Mouse (Mus musculus) CH12.LX (cell line): ENCODE measurements at regions not wholly inside any gene's neighbourhood (a gene's known extent, or its start where the extent isn't known, plus 50 kb on each side); places are given as distances from the start of the nearest gene placed in this dataset.

ENCODE experiments used
- DNase-seq: peaks from one replicate; pipeline ENCODE4 v3.0.0-alpha.2; 2013; ENCODE audit errors: extremely low read depth
- H3K27ac ChIP-seq: 2 replicates; pipeline ENCODE4 v1.5.1; 2012; ENCODE audit warnings: low read depth, mild to moderate bottlenecking, control low read depth, moderate library complexity; ENCODE audit not compliant: insufficient read depth
- H3K27me3 ChIP-seq: replicated peaks from 2 replicates; pipeline ENCODE3; 2012; ENCODE audit warnings: inconsistent platforms
- H3K36me3 ChIP-seq, 2 experiments: replicated peaks in 1 of 2; 2 replicates each; pipeline versions ENCODE3 to v1.6.1; 2012; ENCODE audit warnings: inconsistent platforms in 1 of 2, low read length in 1 of 2, mild to moderate bottlenecking in 1 of 2, mixed read lengths in 1 of 2, moderate library complexity in 1 of 2; ENCODE audit not compliant: control insufficient read depth in 1 of 2, insufficient read depth in 1 of 2
- H3K4me1 ChIP-seq, 2 experiments: 2 replicates each; pipeline ENCODE4 v1.6.1; 2012; ENCODE audit warnings: inconsistent platforms in 1 of 2, moderate library complexity in 1 of 2; ENCODE audit not compliant: insufficient read depth in 2 of 2, control insufficient read depth in 1 of 2
- H3K4me2 ChIP-seq: 2 replicates; pipeline ENCODE4 v1.6.1; 2012; ENCODE audit warnings: low read depth, mild to moderate bottlenecking, control low read depth; ENCODE audit not compliant: poor library complexity, insufficient read depth, severe bottlenecking
- H3K4me3 ChIP-seq, 3 experiments: fragments of 150-350 bp in 1 of 3; sonication (generic) in 1 of 3; replicated peaks in 1 of 3; 2 replicates each; pipeline versions ENCODE3 to v1.5.1; 2011 to 2012; ENCODE audit warnings: low read depth in 2 of 3, low read length in 2 of 3, mild to moderate bottlenecking in 2 of 3, moderate library complexity in 2 of 3, control low read depth in 1 of 3, improper control_type of control experiment in 1 of 3, inconsistent platforms in 1 of 3, mixed read lengths in 1 of 3; ENCODE audit not compliant: poor library complexity in 1 of 3
- H3K79me2 ChIP-seq: replicated peaks from 2 replicates; pipeline ENCODE4 v1.6.1; 2012; ENCODE audit warnings: mild to moderate bottlenecking, moderate library complexity; ENCODE audit not compliant: control insufficient read depth, poor library complexity, insufficient read depth, severe bottlenecking; ENCODE audit errors: extremely low read depth
- H3K9ac ChIP-seq: 2 replicates; pipeline ENCODE4 v1.6.1; 2012; ENCODE audit warnings: low read depth, mild to moderate bottlenecking, control low read depth, moderate library complexity; ENCODE audit not compliant: insufficient read depth
- H3K9me3 ChIP-seq: replicated peaks from 2 replicates; pipeline ENCODE3; 2012; ENCODE audit warnings: low read length, inconsistent platforms, mixed read lengths
- CTCF ChIP-seq, 2 experiments: IDR thresholded peaks in 1 of 2; conservative IDR thresholded peaks in 1 of 2; 2 replicates each; pipeline ENCODE4 v1.5.1; 2011 to 2012; ENCODE audit warnings: low read depth in 2 of 2, low read length in 2 of 2, improper control_type of control experiment in 1 of 2, inconsistent platforms in 1 of 2, mild to moderate bottlenecking in 1 of 2, moderate library complexity in 1 of 2
- EP300 ChIP-seq: IDR thresholded peaks from 2 replicates; pipeline ENCODE4 v1.6.1; 2011; ENCODE audit warnings: low read length, improper control_type of control experiment
- ETS1 ChIP-seq: conservative IDR thresholded peaks from 2 replicates; pipeline ENCODE4 v1.6.1; 2012; ENCODE audit warnings: low read depth, mild to moderate bottlenecking, inconsistent platforms, low read length, improper control_type of control experiment, moderate library complexity
- GABPA ChIP-seq: IDR thresholded peaks from 2 replicates; pipeline ENCODE4 v1.6.1; 2012; ENCODE audit warnings: low read depth, low read length, improper control_type of control experiment, inconsistent platforms; ENCODE audit not compliant: insufficient replicate concordance
- IRF4 ChIP-seq: IDR thresholded peaks from 2 replicates; pipeline ENCODE4 v1.6.1; 2014; ENCODE audit warnings: low read depth, mild to moderate bottlenecking, inconsistent platforms, low read length, improper control_type of control experiment
- JUN ChIP-seq: IDR thresholded peaks from 2 replicates; pipeline ENCODE4 v1.6.1; 2011; ENCODE audit warnings: low read depth, mild to moderate bottlenecking, low read length, improper control_type of control experiment, moderate library complexity; ENCODE audit not compliant: insufficient read depth
- KAT2A ChIP-seq: IDR thresholded peaks from 2 replicates; pipeline ENCODE4 v1.6.1; 2012; ENCODE audit warnings: low read length, improper control_type of control experiment, inconsistent platforms; ENCODE audit not compliant: insufficient replicate concordance
- MAFK ChIP-seq: IDR thresholded peaks from 2 replicates; pipeline ENCODE4 v1.6.1; 2011; ENCODE audit warnings: low read length, improper control_type of control experiment; ENCODE audit not compliant: insufficient replicate concordance
- MYC ChIP-seq: IDR thresholded peaks from 2 replicates; pipeline ENCODE4 v1.6.1; 2011; ENCODE audit warnings: low read depth, mild to moderate bottlenecking, improper control_type of control experiment, low read length
- NELFE ChIP-seq: IDR thresholded peaks from 2 replicates; pipeline ENCODE4 v1.6.1; 2011; ENCODE audit warnings: low read depth, low read length, improper control_type of control experiment
- NRF1 ChIP-seq: IDR thresholded peaks from 2 replicates; pipeline ENCODE4 v1.6.1; 2014; ENCODE audit warnings: low read depth, mild to moderate bottlenecking, inconsistent platforms, low read length, improper control_type of control experiment, moderate library complexity
- POLR2A ChIP-seq: IDR thresholded peaks from 2 replicates; pipeline ENCODE4 v1.6.1; 2011; ENCODE audit warnings: low read depth, mild to moderate bottlenecking, improper control_type of control experiment, low read length
- POLR2AphosphoS2 ChIP-seq: IDR thresholded peaks from 2 replicates; pipeline ENCODE4 v1.6.1; 2011; ENCODE audit warnings: low read depth, low read length, improper control_type of control experiment
- RAD21 ChIP-seq: IDR thresholded peaks from 2 replicates; pipeline ENCODE4 v1.6.1; 2011; ENCODE audit warnings: low read depth, mild to moderate bottlenecking, low read length, improper control_type of control experiment, moderate library complexity
- RCOR1 ChIP-seq: conservative IDR thresholded peaks from 2 replicates; pipeline ENCODE4 v1.6.1; 2012; ENCODE audit warnings: low read depth, mild to moderate bottlenecking, inconsistent platforms, low read length, improper control_type of control experiment
- SIN3A ChIP-seq: IDR thresholded peaks from 2 replicates; pipeline ENCODE4 v1.6.1; 2012; ENCODE audit warnings: low read length, improper control_type of control experiment, inconsistent platforms
- SMC3 ChIP-seq: IDR thresholded peaks from 2 replicates; pipeline ENCODE4 v1.6.1; 2011; ENCODE audit warnings: low read depth, low read length, improper control_type of control experiment
- UBTF ChIP-seq: IDR thresholded peaks from 2 replicates; pipeline ENCODE4 v1.6.1; 2012; ENCODE audit warnings: low read depth, mild to moderate bottlenecking, inconsistent platforms, low read length, improper control_type of control experiment, moderate library complexity
- USF2 ChIP-seq: conservative IDR thresholded peaks from 2 replicates; pipeline ENCODE4 v1.6.1; 2011; ENCODE audit warnings: low read depth, low read length, improper control_type of control experiment
- ZKSCAN1 ChIP-seq: IDR thresholded peaks from 2 replicates; pipeline ENCODE4 v1.6.1; 2012; ENCODE audit warnings: low read depth, inconsistent platforms, low read length, improper control_type of control experiment, borderline replicate concordance
- ZMIZ1 ChIP-seq: IDR thresholded peaks from 2 replicates; pipeline ENCODE4 v1.6.1; 2012; ENCODE audit warnings: low read depth, mild to moderate bottlenecking, inconsistent platforms, low read length, improper control_type of control experiment
- ZNF384 ChIP-seq: IDR thresholded peaks from 2 replicates; pipeline ENCODE4 v1.6.1; 2012; ENCODE audit warnings: low read depth, low read length, improper control_type of control experiment, inconsistent platforms
- dilution Hi-C: fragments of 300-500 bp; cut with MboI; formaldehyde crosslinking; loops from 2 replicates; pipeline ENCODE4 v1.14.3; 2020; ENCODE audit warnings: low sequenced_read_pairs; ENCODE audit not compliant: extremely low pct_unique_long_range_greater_than_20kb, extremely low pct_ligation_motif_present
- in situ Hi-C: fragments of 300-500 bp; cut with MboI; formaldehyde crosslinking; loops from 3 replicates; pipeline ENCODE4 v1.14.3; 2019; ENCODE audit warnings: low sequenced_read_pairs, low pct_ligation_motif_present, low pct_unique_long_range_greater_than_20kb, mixed read lengths

GRCm38 (mm10) chr16:24080471-24080870 is 91.8 kb upstream of the Bcl6 start:
- Histone ChIP-seq H3K4me2 (no peak overlapping the region), H3K27me3 (peaks cover 27% of the 10 kb centered on the region), H3K9me3 (no peaks in the 10 kb centered on the region), H3K79me2 (no peaks in the 10 kb centered on the region), H3K27ac (no peak overlapping the region), H3K4me1 (peaks cover 0 to 12% of the 10 kb centered on the region in 2 experiments; a peak in 2 of 4 replicates), H3K9ac (no peak overlapping the region), H3K4me3 (no peak overlapping the region), H3K36me3 (no peaks in the 10 kb centered on the region)
- in situ Hi-C loops (no loop called here), dilution Hi-C loops (no loop called here)
- TF ChIP-seq POLR2AphosphoS2 (no peak), IRF4 (no peak), UBTF (no peak), SIN3A (no peak), SMC3 (no peak), JUN (no peak), NRF1 (no peak), RAD21 (no peak), CTCF (conservative IDR thresholded peaks at IDR 0.05 in 1 of 2, IDR thresholded peaks at IDR 0.05 in 1 of 2; ENCODE audit: low read depth in 2 of 2, low read length in 2 of 2) (no peak), ZNF384 (no peak), MAFK (no peak)
- DNase-seq: no peak

GRCm38 (mm10) chr16:24078622-24079021 is 90.0 kb upstream of the Bcl6 start:
- no peak overlapping the region for H3K27ac ChIP-seq
- peaks cover 0 to 12% of the 10 kb centered on the region in 2 experiments; a peak in 2 of 4 replicates for H3K4me1 ChIP-seq
- H3K4me3 ChIP-seq: no peak overlapping the region
- H3K9ac ChIP-seq: no peak overlapping the region
- peaks cover 24% of the 10 kb centered on the region for H3K27me3 ChIP-seq
- H3K36me3 ChIP-seq: no peaks in the 10 kb centered on the region
- TF ChIP-seq RCOR1 (no peak), MYC (no peak), USF2 (no peak), ETS1 (no peak), KAT2A (no peak), NRF1 (no peak), EP300 (no peak), GABPA (no peak), ZKSCAN1 (no peak), ZMIZ1 (no peak), NELFE (no peak), POLR2A (no peak), CTCF (conservative IDR thresholded peaks at IDR 0.05 in 1 of 2, IDR thresholded peaks at IDR 0.05 in 1 of 2; ENCODE audit: low read depth in 2 of 2, low read length in 2 of 2) (no peak), UBTF (no peak)
- no peaks in the 10 kb centered on the region for H3K79me2 ChIP-seq
- H3K4me2 ChIP-seq: no peak overlapping the region
- in situ Hi-C loops (no loop called here), dilution Hi-C loops (no loop called here)
- H3K9me3 ChIP-seq: no peaks in the 10 kb centered on the region
- no peak for DNase-seq
